Mouse (Mus musculus) liver, adult 2 months (tissue): ENCODE results near the gene Ccl5.

Source experiments
- CTCF ChIP-seq: fragments of 200-500 bp; IDR thresholded peaks from 2 replicates; pipeline ENCODE4 v1.5.1; 2011; ENCODE audit warnings: low read depth, low read length, control low read depth
- POLR2A ChIP-seq: fragments of 200-500 bp; IDR thresholded peaks from 2 replicates; pipeline ENCODE4 v1.6.1; 2011; ENCODE audit warnings: low read length, control low read depth; ENCODE audit not compliant: insufficient read depth; ENCODE audit errors: extremely low read depth

GRCm38 (mm10) chr11:83518371-83518770, 11.9 kb downstream of the Ccl5 start:
- TF ChIP-seq POLR2A (no peak), CTCF (no peak)
